Mouse (Mus musculus): ENCODE measurements at regions not wholly inside any gene's neighbourhood (a gene's known extent, or its start where the extent isn't known, plus 50 kb on each side); places are given as distances from the start of the nearest gene placed in this dataset.
A peak's percentile ranks its signal among the peaks of the same experiment; 100 is the strongest.
"Not testable (repeated sequence)": the region's sequence is repeated elsewhere in the genome, so short reads cannot be mapped to it uniquely, and the experiment has no call there.

DNA sequence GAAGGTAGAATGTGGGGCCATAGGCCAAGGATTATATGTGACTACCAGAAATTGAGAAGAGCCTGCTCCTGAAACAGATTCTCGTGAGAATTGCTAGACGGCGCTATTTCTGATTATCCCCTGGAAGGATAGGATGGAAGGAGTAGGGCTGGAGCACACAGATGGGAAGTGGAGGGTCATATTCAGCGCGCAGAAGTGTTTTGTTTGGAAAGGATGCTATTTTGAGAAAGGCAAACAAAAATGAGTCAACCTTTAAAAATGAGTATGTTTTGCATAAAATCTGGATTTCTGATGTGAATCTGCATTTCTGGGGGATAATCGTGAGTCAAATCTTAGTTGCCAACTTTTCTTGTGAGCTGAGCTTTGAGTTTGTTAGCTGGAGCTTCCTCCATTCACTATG is 58.1 kb upstream of the Fshb start:
- intact Hi-C loops (cut with DNase I): no loop called here
- peak in 1 of 2 experiments; percentile 2 for DNase-seq (ENCODE audit: extremely low spot score in 1 of 2, low spot score in 2 of 2)

DNA sequence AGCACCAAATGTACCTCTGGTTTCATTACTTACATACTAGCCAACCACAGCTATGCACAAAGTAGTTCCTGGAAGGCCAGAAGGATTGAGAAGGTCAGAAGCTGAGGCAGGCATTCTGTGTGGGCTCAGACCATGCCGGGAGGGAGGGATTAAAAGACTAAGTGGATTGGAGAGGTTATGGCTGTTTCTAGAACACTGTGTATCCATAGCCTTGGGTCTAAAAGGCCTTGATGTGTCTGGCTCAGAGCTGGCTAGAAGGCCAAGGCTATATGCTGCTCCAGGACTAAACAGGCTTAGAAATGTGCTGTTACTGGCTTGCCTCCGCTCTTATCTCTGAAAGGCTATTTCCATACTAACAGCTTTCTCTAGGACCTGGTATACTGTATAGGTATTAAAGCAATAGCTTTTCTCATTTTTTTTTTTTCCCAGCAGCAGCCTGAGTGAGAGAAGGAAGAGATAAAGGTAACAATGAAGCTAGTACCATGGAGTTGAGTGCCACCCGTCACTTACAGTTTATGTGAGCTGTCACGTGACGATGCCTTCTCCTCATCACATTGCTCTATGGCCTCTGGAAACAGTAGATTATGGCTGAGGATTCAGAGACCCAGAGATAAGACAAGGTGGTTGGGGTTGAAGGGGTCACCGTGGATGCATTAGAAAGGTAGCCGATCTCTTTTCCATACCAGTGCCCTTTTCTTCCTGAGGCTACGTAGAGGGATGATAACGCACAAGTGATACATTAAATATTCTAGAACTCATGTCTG is 59.4 kb upstream of the Fshb start:
- intact Hi-C loops (cut with DNase I): no loop called here
- no peak for DNase-seq (ENCODE audit: extremely low spot score in 1 of 2, low spot score in 2 of 2)

DNA sequence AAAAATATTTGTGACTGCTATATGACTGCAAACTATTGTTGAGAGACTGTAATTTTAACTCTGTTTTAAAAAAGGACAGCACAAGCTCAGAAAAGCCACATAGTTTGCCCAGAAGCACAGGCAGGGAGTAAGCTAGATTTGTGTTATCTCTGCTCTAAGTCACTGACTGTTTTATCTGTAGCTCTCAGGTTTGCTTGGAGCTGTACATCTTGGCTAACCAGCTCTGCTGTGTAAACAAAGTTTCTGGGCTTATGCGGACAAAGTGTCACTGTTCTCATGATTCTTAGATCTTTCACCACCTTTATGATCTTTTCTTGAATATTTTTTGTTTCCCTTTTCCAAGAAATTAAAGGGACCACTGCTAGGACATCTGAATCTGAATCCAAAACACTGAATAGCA is 60.2 kb upstream of the Fshb start:
- DNase-seq (ENCODE audit: extremely low spot score in 1 of 2, low spot score in 2 of 2): no peak
- intact Hi-C loops (cut with DNase I): no loop called here

DNA sequence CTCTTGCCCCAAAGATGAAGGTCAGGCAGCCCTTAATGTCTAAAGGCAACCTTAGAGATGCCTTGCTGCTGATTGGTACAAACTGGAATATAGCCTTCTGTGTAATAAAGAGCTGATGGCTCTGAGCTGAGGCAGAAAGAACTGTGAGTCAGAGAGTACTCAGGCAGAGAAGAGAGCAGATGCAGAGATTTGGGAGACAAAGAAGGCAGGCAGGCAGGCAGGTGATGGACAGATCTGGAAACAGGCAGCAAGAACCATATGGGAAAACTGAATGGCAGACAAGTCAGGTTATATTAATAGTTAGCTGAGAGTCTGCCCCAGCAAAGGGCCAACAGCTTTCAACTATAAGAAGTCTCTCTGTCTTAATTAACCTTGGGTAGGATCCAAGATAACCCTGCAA is 73.7 kb upstream of the Fshb start:
- intact Hi-C loops (cut with DNase I): no loop called here
- DNase-seq (ENCODE audit: extremely low spot score in 1 of 2, low spot score in 2 of 2): no peak

DNA sequence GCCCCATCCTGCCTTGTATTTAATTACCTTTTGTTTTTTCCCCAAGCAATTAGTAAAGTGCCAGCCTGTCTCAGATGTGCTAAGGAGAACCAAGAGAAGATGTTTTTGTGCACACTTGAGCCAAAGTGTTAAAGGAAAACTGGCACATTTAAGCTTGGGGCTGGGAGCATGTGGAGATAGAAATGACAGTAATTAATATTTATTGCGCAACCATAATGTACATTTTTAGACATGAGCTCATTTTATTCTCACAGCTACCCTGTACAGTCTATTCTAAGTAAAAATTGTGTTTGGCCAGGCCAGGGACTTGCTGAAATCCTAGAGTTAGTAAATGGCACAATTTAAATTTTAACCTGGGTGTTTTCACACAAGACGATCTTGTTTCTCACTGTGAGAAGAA is 89.9 kb upstream of the Fshb start:
- intact Hi-C loops (cut with DNase I): no loop called here
- DNase-seq (ENCODE audit: extremely low spot score in 1 of 2, low spot score in 2 of 2): no peak

DNA sequence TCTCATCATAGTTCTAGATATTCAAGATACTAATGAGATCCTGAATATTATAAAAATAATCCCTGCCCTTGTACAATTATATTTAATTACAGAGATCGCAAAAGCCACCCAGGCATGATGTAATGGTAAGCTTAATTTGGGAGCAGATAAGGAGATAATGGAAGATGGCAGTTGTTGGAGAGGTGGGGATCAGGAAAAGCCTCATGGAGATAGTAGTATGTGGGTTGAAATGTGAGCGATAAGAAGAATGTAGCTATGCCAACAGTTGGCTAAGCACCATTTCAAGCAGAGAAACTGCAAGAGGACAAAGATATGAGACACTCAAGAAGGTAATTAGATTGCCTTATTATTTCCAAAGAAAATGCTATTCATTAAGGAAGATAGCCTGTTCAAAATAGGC is 90.4 kb upstream of the Fshb start:
- no peak for DNase-seq (ENCODE audit: extremely low spot score in 1 of 2, low spot score in 2 of 2)
- intact Hi-C loops (cut with DNase I): no loop called here

DNA sequence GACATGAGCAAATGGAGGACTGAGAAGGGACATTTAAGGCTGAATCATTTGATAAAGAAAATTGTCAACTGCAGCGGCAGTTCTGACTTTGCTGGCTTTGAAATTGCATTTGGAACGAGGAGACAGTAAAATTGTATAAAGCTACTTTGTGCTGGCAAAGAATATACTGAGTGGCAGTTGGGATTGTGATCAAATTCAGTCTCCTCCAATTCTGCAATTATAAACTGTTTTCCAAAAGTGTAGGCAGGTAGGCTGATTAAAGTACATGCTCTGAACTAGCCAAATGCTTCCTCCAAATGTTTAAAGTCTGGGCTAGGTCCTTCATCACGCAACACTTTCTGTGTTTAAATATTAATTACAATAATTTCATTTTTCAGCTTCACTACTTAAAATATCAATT is 90.9 kb upstream of the Fshb start:
- no peak for DNase-seq (ENCODE audit: extremely low spot score in 1 of 2, low spot score in 2 of 2)
- intact Hi-C loops (cut with DNase I): no loop called here

DNA sequence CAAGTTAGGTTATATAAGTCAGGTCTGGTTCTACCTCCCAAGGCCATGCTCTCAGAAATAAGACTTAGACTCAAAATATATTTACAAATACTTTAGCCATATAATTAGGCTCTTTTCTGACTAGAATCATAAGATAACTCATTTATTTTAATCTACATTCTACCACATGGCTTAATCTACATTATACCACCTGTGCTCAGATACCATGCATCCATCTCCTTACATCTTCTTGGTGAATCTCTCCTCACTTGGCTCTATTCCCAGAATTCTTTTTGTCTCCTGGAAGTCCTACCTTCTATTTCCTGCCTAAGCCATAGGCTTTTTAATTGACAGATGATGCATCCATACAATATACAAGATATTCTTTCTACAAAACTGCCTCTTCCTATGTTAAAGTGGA is 92.4 kb upstream of the Fshb start:
- intact Hi-C loops (cut with DNase I): no loop called here

DNA sequence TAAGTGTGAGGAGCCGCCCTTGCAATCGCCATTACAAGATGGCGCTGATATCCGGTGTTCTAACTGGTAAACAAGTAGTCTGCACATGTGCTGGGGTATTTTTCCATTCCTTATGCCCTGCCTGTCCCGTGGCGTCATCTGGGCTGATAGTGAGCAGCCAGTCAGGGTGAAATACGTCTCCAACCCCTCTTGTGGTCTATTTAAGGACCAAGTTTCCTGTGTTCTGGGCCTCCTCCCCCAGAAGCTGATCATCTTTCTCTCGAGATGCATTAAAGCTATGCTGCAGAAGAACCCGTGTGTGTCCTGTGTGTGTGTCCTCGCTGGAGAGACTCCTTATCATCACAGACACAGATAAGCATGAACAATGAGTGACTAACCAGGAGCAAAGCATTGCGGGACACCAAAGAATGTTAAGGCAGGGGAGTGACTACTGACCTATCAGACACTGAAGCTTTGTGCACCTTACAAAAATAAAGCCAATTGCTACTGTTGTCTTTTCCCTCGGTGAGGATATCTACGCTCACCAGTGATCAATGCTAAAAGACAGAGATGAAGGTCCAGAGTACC is 99.5 kb upstream of the Fshb start:
- DNase-seq (ENCODE audit: extremely low spot score in 1 of 2, low spot score in 2 of 2); intact Hi-C loops (cut with DNase I): not testable (repeated sequence)

More for the DNA sequence above, 92.4 kb upstream of the Fshb start:
- DNase-seq (ENCODE audit: extremely low spot score in 1 of 2, low spot score in 2 of 2): no peak

DNA sequence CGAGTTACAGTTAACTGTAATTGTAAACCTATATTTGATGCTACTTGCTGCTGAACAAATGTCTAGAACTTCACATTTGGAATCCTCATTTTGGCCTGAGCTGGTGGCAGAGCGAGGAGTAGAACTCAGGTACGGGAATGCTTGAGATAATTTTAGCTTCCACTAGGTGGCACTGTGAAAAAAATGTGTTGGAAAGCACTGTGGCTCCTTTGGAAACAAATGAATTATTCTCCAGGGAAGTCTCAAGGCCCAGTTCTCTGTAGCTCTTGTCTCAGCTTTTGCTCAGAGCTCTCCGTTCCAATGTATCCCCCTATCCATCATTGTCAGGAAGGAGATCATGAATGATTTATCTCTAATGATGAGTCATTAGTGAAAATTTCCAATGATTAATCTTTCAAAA is 114.7 kb upstream of the Kcna4 start:
- intact Hi-C loops (cut with DNase I): no loop called here
- DNase-seq (ENCODE audit: extremely low spot score in 1 of 2, low spot score in 2 of 2): no peak

DNA sequence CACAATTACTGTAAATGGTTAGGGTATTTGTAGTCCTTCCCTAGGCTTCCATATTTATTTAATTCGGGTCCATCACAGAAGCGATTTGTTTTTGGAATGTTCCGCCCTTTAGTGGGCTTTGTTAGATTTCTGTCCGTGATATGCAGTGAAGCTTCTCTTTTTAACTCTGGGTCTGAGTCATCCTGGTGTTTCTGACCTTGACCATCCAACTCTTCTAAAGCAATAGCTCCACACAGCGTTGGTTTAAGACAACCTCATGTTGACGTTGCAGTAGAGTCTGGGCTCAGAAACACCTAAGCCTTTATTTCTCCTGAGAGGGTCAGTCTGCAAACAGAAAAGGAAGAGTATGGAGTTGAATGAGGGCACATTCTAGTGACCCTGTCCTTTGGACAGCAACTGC is 107.4 kb upstream of the Kcna4 start:
- DNase-seq (ENCODE audit: extremely low spot score in 1 of 2, low spot score in 2 of 2): no peak
- intact Hi-C loops (cut with DNase I): no loop called here

DNA sequence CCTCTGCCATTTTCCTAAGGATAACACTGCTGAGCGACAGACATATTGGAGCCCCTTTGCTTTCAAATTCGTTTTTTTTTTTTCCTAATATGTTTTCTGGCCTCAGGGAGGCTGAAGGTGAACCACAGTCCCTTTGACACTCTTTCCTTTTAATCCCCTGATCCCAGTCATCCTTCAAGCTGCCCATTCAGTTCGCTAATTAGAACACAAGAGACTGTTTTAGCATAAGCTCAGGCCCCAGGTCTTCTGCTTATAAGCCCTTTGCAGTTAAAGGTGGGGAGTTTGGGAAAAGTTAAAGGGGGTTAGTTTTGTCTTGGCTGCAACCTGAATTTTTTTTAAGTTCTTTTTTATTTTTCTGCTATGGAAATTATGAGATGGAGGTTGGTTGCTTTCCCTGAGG is 105.6 kb upstream of the Kcna4 start:
- no peak for DNase-seq (ENCODE audit: extremely low spot score in 1 of 2, low spot score in 2 of 2)
- intact Hi-C loops (cut with DNase I): no loop called here

DNA sequence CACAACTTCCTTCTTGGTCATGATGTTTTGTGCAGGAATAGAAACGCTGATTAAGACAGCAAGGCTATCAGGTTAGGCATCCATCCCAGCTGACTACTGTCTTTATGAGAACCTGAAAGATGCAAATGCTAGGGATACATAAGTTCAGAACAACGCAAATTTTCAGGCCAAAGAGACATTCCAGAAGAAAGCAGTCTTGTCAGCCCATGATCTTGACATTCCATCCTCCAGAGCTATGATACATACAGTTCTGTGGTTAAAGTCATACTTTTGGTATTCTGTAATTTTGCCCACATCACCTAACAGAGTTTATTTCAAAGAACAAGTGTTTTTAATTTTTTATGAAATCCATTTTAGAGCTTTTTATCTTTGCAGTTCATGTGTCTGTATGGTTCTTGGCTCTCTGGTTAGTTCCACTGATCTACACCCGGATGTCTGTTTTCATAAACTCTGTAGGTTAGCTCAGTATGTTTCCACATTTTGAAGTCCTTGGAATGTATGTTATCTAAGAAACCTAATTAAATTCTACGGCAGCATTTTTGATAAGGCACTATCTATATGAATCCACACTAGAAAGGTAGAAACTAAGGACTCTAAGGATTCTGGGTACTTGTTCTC is 88.5 kb upstream of the Kcna4 start:
- no peak for DNase-seq (ENCODE audit: extremely low spot score in 1 of 2, low spot score in 2 of 2)
- intact Hi-C loops (cut with DNase I): no loop called here

DNA sequence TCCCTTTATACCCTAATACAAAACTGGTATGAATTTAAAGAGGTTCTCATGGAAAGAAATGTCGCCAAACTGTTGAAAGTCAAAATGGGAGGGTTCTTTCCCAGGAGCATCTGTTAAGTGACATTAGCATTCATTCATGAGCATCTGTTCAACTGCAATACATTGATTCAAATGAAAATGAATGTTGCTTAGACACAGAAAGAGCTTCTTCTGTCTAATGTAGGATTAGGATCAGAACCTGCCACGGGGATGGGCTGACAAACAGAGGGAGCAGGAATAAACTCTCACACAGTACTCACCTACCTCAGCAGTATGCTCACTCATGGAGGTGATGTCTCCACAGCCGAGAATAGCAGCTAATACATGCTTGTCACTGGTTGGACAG is 88.0 kb upstream of the Kcna4 start:
- intact Hi-C loops (cut with DNase I): no loop called here
- DNase-seq (ENCODE audit: extremely low spot score in 1 of 2, low spot score in 2 of 2): peak in 1 of 2 experiments; percentile 9

DNA sequence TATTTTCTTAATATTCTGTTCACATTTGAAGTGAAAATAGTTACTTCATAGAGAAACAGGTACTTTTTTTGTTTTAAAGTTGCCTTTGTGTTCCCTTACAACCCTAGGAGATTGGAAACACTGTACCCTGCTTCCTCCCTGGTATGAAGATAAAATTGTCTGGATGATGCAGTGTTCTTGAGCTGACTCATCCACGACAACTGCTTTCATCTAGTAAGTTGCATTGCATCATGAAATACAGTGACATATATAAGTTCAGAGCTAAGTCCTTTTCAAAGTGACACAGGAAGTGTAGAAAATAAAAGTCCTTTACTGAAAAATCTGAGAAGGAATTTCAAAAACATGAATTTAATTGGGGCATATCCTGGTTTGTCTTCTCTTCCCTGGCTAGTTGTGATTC is 68.9 kb upstream of the Kcna4 start:
- intact Hi-C loops (cut with DNase I): no loop called here
- DNase-seq (ENCODE audit: extremely low spot score in 1 of 2, low spot score in 2 of 2): no peak

DNA sequence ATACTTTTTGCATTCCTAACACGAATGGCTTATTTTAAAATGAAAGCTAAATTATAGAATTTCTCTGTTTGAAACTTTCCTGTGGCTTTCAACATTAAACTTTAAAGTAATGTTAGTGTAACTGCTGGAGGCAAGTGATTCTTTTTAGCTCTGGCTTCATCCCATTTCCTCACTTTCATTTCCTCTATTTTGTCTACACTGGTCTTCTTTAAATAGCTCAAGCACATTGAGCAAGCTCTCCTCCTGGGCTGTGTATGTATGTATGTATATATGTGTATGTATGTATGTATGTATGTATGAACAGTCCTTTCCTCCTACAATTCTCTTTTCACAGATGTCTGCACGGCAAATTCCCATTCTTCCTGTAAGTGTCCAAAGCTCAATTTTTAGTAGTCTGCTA is 65.8 kb upstream of the Kcna4 start:
- DNase-seq (ENCODE audit: extremely low spot score in 1 of 2, low spot score in 2 of 2): no peak

DNA sequence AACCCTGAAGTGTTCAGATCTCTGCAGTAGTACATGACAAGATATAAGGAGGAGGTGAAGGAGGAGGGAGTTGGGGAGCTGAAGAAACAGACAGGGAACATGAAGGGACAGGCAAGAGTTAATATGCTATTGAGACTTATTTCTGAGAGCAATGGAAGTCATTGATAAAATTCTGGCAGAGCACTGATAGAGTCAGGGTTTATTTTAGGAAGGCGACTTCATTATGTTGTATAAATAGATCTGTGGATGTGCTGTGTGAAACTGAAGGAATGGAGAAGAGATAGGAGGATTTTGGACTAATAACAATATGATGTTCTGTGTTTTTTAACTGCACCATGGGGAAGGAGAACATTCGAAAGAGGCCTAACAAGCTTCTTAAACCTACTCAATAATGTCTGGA is 63.0 kb upstream of the Kcna4 start:
- DNase-seq (ENCODE audit: extremely low spot score in 1 of 2, low spot score in 2 of 2): no peak
- intact Hi-C loops (cut with DNase I): no loop called here

More for the DNA sequence above, 65.8 kb upstream of the Kcna4 start:
- intact Hi-C loops (cut with DNase I): no loop called here

DNA sequence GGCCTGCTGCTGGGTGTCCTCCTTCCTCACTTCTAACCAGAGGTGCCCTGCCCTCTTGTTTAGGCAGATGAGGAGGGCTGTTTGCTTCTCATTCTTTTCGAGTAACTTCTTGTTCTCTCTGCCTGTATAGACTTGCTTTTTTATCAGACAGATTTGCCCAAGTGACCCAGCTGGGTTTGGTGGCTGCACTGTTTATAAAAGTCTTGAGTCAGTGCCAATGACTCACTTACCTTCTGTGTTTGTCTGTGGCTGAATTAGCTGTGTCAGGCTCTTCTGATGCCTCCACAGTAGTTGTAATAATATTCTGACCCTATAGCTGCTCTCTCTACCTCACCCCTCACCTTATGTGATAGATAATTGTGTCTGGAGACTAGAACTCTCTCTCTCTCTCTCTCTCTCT is 62.2 kb upstream of the Kcna4 start:
- no peak for DNase-seq (ENCODE audit: extremely low spot score in 1 of 2, low spot score in 2 of 2)
- intact Hi-C loops (cut with DNase I): no loop called here

DNA sequence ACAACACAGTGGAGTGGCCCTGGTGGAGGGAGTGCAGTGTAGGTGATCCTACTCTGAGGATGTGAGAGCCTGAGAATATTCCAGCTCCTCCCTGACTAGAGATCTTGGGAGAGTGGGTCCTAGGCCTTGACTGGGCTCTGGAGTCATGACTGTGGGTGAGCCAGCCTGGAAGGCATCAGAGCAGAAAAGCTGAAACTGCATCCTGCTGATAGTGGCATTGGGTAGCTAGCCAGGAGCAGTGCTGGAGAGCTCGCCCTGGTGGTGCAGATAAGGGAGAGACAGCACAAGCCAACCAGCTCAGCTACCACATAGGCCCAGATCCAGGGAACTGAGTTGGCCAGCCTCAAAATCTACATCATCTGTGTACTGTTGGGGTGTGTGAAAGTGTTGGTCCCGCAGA is 58.8 kb upstream of the Kcna4 start:
- intact Hi-C loops (cut with DNase I): no loop called here
- DNase-seq (ENCODE audit: extremely low spot score in 1 of 2, low spot score in 2 of 2): no peak

DNA sequence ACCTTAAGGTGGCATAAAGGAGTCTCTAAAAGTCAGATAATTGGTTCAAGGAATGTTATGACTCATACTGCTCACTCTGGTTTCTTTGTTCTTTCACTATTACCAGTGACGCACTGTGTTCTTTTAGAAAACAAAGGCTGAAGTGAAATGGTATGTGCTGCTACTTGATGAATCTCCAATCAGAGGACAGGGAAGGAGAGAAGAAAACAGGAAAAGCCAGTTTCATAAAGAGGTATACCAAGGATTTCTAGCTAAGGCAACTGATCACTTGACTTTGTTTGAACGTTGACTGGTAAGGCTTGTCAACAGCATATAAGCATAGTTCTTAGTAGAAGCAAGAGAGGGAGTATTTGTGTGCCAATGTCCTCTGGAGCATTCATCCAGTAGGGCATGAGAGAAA is 57.6 kb upstream of the Kcna4 start:
- no peak for DNase-seq (ENCODE audit: extremely low spot score in 1 of 2, low spot score in 2 of 2)
- intact Hi-C loops (cut with DNase I): no loop called here

Data from left cerebral cortex, postnatal 10 days (tissue).